Mouse (Mus musculus) small intestine, adult 2 months (tissue): ENCODE measurements around the gene Fgfrl1.

Experiments used
- CTCF ChIP-seq: fragments of 200-500 bp; IDR thresholded peaks from 2 replicates; pipeline ENCODE4 v1.5.1; 2012; ENCODE audit warnings: low read depth, mild to moderate bottlenecking, control low read depth, inconsistent platforms, low read length, moderate library complexity, mixed read lengths; ENCODE audit not compliant: insufficient replicate concordance, insufficient read length; ENCODE audit errors: extremely low read depth
- POLR2A ChIP-seq: fragments of 200-500 bp; IDR thresholded peaks from 2 replicates; pipeline ENCODE4 v1.6.1; 2012; ENCODE audit warnings: low read depth, mild to moderate bottlenecking, control low read depth, inconsistent platforms, low read length, moderate library complexity

DNA sequence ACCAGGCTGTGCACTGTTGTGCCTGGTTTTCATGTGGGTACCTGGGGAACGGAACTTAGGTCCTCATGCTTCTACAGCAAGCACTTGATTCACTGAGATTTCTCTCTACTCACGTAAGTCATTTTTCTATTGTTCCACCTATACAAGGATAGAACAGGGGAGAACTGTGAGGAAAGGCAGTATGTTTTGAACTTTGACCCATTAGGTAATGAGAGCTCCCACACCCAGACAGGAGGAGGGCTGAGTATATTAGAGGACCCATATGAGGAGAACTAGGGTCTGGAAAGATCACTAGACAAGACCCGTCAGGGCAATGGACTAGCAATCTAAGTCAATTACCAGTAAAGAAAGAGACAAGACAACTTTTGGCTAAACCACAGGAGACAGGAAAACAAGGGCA is 52.4 kb downstream of the Fgfrl1 start:
- TF ChIP-seq CTCF (no peak), POLR2A (no peak)
